Mouse (Mus musculus): ENCODE data around the gene Lrrc3c. TPM values are rescaled to one million over a fixed set of nuclear protein-coding genes. Genes with fewer than 3 reads are reported as not detected.

Lrrc3c gene
- total RNA-seq (2021) = not detected
- long read RNA-seq, experiment 1 = 0 reads
- long read RNA-seq, experiment 2 = 0 reads

DNA sequence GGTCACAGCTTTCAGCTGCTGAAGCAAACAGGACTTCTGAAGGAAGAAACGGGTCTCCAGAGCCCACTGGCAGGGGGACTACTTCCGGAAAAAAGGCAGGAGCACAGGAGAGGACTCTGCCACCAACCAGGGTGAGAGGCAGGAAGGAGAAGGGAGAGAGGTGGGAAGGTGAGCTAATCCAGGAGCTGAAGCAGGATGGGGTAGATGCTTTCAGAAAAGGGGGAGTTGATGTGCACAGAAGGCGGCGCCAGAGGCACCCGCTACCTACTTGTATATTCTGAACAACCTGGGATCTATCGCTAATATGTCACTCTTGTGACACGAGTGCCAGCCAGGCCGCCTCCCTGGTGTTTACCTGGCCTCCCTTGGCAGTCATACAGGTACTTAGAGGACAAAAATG, at the start of gene Lrrc3c:
Gene Lrrc3c, plus strand, starts transcription at position 301 of the 400 bp plus-strand sequence.
- no peak for DNase-seq (ENCODE audit: low spot score in 2 of 2)

DNA sequence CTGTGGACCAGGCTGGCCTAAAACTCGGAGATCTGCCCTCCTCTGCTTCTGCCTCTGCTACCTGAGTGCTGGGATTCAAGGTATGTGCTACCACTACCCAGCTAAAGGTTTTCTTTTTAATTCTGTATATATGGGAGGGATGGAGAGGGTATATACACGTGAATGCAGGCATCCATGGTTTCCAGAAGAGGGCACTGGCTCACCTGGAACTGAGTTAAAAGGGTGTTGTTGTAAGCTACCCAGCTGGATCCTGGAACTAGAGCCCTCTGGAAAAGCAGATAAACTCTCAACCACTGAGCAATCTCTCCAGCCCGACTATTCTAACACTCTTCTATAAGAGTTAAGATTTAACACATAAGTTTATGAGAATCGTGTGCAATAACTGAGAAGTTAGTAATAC, 48.7 kb upstream of the Lrrc3c start:
- no peak for DNase-seq (ENCODE audit: low spot score in 2 of 2)

DNA sequence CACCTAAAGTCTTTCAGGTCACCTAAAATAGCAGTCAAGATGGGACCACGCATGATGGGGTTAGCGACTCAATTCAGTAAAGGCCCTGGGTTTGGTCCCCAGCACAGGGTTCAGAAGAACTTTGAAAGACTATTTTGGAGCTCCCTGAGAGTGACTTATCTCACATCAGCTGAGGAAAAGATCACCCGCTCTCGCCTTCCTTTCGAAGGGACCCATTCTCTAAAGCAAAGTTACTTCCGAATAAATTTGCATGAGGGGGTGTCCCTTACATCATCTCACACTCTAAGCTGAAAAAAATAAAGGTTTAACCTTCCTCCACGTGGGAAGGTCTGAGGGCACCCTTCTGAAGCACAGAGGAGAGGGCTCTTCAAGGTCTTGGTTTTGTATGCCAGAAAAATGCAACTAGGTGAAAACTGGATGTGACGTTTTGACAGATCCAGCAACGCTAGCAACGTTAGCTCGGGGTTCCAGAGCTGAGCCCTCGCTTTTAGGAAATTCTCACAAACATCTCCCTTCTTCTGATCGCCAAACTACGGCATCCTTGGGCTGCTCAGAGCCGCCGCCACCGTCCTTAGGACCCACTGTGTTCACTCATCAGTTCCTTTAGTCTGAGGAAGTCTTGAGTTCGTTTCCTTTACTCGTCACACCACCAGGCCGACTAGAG, 47.6 kb upstream of the Lrrc3c start:
- no peak for DNase-seq (ENCODE audit: low spot score in 2 of 2)

DNA sequence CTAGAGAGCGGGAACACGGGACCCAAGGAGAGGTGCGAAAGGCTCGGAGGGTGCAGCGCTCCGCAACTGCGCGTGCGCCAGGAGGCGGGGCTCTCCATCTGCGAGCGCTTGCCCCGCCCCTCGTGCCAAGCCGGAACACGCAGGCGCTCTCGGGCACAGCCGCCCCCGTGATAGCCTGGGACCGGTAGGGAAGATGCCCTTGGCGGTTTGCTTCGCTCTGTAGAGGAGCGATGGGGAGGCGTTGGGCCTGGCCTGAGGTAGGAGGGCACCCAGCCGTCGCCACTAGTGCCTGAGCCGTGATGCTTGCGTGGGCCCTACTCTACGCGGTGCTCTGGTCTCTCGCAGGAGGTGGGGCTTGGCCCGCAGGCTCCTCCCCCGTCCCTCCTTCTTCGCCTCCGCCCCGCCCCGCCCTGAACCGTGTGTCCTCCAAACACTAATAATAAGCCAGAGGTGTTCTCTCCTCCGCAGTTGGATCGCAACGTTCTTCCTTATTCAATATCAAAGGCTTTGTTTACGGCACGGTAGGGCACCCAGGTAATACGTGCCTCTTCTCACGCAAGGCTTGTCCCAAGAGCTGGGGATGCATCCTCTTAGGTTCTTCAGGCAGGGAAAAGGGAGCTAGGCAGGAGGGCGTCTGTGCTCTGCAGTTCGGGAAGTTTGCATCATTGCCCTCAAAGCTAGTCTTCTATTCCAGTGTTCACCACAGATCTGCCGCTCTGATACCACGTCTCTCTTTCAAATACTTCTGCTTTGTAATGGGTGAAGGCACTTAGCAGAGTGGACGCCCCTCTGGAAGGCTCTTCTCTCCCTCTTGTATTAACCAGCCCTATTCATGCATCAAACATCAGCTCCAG, 46.9 kb upstream of the Lrrc3c start, which contains the start of gene Zpbp2:
Gene Zpbp2, plus strand, starts transcription at position 123 of the 854 bp plus-strand sequence.
- peak; percentile 88 to 92 for DNase-seq (ENCODE audit: low spot score in 2 of 2)

DNA sequence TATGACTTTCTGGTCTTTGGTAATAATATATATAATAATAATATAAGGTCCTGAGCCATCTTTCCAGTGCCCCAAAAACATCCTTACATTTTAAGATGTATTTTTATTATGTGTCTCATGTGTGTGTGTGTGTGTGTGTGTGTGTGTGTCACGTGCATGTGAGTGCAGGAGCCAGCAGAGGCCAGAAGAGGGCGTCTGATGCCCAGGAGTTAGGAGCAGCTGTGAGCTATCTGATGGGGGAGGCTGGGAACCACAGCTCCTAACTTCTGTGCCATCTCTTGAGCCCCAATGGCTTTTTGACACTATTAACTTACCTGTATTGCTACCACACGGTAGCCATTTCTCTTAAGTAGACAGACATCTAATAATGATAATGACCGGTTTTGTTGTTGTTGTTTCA, 44.1 kb upstream of the Lrrc3c start:
- no peak for DNase-seq (ENCODE audit: low spot score in 2 of 2)

DNA sequence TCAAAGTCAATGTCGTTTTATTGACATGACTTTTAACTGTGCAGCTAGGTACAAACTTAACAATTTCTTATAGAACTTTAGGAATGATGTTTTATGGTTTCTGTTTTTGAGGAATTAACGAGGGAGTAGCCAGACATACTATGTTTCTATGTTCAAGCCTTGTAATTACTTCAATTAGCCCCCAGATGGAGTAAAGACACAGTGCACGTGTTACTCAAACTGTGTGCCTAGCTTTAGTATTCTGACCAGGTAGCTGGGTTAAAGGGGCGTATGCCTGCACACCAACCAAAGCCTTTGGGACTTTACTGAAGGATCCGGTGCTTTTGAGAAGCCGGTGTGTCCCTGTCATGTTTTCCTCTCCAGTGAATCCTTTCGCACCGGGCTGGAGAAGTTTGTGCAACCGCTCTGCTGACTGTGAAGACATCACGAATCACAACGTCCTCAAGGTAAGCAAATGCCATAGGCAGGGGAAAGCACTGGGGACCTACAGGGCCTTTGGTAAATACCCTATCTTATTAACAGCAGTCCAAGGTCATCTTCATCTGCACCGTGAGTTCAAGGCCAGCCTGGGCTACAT, 42.9 kb upstream of the Lrrc3c start:
- no peak for DNase-seq (ENCODE audit: low spot score in 2 of 2)

DNA sequence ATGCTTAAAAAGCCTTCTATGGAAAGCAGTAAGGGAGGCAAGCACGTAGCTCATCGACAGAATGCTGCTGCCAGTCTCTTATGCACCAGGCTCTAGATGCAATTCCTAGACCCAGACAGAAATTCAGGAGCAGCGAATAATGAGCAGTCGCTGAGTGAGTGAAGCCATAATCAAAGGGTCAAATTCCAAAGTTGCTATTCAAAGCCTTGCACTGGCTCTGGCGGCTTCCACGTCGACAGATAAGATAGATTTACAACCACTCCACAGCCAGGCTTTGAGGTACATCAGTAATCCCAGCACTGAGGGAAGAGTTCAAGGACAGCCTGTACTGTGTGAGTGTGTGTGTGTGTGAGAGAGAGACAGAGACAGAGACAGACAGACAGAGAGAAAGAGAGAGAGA, 37.1 kb upstream of the Lrrc3c start:
- DNase-seq (ENCODE audit: low spot score in 2 of 2) = no peak

DNA sequence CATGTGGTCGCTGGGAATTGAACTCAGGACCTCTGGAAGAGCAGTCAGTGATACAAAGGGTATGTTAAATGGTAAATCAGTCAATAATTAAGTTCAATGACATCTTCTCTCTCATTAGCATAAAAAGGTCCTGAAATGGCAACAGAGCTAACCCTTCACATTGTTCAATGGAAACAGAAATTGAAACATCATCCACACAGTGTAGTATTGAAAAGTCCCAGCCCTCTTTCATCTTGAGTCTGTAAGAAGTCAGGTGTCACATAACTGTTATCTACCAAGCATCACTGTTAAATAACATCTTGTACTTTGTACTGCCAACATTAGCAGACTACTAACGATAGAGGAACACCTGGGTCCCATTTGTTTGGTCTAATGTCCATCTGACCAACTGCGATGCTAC, 35.1 kb upstream of the Lrrc3c start:
- DNase-seq (ENCODE audit: low spot score in 2 of 2) = no peak

DNA sequence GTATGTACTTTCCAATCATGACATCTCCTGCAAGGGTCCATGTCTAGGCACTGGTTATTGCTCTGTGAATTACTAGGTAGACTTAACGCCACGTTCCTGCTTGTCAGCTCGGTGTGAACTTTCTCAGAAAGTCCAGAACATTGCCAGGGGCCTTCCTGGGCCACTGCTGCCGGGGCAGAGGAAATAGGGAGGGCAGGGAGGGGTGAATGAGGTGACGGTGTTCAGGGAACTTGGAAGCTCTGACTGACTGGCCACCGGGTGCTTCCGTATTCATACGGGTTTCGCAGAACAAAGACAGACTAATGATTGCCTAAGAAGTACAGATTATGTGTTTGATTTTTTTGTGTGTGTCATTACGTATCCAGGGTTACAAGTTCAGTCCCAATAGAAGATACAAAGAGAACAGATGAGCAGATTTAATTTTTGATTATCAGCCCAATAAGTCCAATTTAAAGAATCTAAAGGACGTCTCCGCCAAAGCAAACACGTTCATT, 34.1 kb upstream of the Lrrc3c start:
- no peak for DNase-seq (ENCODE audit: low spot score in 2 of 2)

DNA sequence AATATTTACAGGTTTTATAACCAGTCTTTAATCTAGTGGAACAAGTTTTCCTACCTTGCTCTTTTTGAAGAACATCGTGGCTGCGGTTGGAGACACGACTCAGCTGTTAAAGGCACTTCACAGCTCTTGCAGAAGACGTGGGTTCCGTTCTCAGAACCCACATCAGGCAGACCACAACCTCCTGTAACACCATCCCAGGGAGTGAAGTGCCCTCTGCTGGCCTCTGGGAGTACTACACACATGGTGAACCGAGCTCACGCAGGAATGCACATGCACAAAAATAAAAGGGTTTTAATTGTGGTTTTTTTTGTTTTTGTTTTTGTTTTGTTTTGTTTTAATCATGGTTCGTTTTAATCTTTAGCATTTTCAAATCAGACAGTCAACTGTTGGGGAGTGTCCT, 29.8 kb upstream of the Lrrc3c start:
- DNase-seq (ENCODE audit: low spot score in 2 of 2) = no peak

DNA sequence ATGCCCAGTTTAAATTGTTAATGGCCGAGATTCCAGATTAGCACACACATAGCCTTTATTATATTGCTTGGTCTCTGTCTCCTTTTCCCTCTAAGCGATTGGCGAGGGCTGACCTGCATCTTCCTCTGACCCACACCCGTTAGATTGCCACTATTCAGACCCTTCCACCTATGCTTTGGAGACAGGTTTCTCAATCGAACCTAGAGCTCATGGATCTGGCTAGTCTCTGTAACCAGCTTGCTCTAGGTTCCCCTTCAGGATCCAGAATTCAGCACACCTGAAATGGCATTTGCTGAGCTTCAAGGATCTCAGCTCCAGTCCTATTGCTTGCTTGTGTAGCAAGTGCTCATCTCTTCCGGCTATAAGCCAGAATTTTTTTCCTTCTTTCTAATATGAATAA, 28.6 kb upstream of the Lrrc3c start:
- no peak for DNase-seq (ENCODE audit: low spot score in 2 of 2)

DNA sequence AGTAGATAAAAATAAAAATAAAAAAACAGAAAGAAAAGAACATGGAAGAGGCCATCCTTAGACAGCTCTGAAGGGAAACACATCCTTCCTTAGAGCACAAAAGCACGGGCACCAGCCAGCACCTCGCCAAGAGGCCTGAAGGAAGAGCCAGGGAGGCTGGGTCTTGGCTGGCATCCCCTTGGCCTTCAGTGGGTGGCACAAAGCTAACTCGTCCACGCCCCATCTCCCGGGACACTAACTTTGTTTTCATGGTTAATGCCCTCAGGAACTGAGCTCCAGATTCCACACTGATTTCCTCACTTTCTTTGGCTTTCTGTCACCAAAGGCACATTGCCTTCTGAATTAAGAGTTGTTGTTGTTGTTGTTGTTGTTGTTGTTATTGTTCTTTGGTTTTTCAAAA, 20.3 kb upstream of the Lrrc3c start:
- DNase-seq (ENCODE audit: low spot score in 2 of 2) = no peak

DNA sequence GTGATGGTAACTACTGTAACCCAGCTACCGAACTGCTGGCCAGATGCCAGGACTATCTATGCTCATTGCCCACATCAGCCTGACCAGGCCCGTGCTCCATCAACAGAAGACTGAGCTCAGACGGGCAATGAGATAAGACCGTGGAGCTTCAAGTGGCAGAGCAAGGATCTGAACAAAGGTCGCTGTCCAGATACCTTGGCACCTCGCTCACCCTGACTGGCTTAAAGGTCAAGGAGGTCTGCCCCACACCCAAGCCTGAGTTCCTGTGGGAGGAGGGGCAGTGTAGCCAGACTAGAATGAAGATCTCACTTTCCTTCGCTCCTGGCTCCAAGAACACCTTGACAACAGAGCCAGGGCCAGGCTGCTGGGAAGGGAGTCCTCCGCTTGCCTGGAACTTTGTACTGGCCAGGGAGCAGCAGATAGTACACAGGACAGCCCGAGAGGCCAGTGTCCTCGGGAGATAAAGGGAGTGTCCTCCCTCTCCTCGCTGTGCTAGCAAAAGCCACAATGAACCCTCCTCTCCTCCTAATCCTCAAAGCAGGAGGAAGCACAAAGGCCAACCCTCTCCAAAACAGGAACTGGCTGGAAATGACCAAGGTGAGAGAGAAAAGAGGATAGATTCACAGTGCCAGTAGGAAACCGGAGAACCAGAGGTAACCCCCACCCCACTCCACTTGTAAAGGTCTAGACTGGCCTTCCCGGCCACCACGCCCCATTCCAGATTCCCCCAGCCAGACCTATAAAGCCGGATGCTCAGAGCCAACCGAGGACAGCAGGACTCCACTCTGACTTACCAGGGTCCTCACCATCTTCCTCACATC, 17.6 kb upstream of the Lrrc3c start:
- DNase-seq (ENCODE audit: low spot score in 2 of 2) = no peak

DNA sequence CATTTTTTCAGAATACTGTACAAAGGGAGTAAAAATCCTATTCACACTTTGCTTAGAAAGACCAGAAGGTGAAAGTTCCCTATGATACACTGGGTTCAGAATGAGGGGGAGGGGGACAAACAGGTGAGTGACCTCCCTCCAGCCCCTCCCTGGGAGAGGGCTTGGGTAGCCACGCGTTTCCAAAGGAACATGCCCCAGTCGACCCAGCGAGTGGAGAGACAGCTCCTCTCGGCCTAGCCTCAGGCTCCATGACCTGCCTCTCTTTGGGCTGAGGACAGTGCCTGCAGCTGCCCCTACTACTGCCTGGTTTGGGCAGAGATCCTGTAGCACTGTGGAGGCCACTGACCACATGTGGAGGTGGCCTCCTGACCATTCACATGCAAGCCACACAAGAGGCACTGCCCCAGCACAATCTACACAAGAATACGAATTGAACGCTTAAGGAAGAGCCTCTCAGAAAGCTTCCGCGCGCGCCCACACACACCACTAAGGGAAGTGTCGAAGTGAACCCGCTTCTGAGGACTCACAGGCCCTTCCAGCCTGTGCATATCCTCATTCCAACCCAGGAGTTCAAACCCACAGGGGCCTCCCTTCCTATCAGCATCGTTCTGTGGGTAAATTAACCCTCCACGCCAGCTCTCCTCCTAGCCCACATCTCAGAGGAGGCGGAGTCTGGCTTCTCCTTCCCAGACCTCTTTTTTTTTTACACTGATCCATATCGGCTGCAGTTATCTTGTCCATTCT, 16.6 kb upstream of the Lrrc3c start:
- no peak for DNase-seq (ENCODE audit: low spot score in 2 of 2)

DNA sequence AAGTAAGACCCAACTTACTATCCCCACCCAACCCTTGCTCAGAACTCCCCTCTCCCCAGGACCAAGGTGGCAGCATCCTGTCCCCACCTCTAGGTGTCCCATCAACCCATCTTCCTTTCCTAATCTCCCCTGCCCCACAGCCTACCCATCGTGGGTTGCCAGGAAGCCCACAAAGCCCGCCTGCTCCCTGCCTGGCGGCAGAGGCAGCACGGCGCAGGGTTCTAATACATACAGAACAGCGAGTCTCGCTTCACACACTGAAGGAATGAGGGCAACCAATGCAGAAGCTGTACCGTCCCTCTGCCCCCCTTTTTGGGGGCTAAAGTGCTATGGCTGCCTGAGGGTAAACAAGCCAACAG, 16.1 kb upstream of the Lrrc3c start:
- no peak for DNase-seq (ENCODE audit: low spot score in 2 of 2)

DNA sequence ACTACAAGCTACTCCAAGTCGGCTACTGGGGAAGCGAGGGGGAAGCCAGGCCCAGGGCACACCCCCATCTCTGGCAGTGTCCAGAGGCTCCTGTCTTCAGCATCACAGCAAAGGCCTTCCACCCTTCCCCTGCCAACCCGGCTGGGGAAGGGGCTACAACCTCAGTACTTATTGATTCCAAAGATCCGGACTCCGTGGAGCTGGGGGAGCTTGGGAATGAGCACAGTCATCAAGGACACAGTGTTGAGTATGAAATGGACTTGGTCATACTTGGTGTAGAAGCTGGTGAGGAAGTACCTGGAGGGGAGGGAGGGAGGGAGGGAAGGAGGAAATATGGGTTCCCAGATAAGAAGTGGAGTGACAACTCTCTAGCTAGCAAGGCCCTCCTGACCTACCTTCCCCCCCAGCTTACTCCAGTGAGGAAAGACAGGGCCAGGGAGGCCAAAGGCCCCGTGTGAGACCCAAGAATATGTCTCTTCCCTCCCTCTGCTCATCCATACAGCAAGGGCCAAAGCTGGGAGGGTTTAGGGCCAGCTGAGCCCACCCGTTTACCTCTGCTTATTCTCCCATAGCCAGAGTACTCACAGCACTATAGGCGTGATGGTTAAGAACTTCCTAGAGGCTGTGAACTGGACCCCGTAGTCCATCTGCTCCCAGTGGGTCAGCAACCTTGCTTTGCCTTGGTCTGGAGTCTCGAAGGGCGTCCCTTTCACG, 15.4 kb upstream of the Lrrc3c start:
- no peak for DNase-seq (ENCODE audit: low spot score in 2 of 2)

DNA sequence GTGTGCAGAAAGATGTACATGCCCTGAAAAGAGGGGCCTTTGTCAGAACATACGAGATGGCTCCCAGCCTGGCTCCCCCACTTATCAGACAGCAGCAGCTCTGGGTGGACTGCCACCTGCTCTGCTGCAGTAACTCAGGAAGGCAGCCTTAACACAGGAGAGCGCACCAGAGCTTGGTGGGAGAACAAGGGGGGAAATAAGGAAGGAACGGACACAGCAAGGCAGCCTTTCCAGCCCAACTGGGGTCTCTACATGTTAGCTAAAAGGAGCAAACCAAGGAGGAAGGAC, 14.9 kb upstream of the Lrrc3c start:
- no peak for DNase-seq (ENCODE audit: low spot score in 2 of 2)

DNA sequence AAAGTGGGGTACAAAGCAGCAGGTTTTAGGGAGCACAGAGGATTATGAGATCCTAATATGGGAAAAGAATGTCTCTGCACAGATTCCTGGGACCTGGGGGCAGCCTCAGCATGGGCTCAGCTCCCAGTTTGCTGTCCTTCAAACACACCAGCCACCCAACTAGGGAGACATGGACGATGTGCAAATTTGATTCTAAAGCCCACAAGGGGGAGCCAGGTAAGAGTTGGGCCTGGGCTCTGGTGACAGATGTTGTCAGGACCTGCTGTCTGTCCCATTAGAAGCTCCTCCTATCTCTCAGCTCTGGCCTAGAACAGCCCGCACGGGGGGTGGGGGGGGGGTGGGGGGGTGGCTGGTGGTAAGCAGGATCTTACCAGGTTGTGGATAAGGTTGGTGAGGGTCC, 14.5 kb upstream of the Lrrc3c start:
- no peak for DNase-seq (ENCODE audit: low spot score in 2 of 2)

DNA sequence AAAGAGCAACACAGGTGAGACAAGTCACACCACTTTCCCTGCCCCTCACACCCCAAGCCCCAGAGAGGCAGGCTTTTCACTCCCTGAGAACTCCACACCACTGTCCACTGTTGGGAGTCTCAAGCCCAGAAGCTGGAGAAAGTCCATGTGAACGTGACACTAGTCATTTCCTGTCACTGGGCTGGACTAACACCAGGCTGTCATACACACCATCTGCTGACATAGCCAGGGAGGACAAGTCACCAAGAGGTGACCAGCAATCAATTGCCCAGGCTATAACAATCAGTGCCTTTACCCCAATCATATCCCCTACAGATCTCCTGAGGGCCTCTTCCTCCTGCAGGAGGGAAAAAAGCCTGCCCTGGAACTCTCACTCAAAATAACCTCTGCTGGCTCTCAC, 13.9 kb upstream of the Lrrc3c start:
- no peak for DNase-seq (ENCODE audit: low spot score in 2 of 2)

DNA sequence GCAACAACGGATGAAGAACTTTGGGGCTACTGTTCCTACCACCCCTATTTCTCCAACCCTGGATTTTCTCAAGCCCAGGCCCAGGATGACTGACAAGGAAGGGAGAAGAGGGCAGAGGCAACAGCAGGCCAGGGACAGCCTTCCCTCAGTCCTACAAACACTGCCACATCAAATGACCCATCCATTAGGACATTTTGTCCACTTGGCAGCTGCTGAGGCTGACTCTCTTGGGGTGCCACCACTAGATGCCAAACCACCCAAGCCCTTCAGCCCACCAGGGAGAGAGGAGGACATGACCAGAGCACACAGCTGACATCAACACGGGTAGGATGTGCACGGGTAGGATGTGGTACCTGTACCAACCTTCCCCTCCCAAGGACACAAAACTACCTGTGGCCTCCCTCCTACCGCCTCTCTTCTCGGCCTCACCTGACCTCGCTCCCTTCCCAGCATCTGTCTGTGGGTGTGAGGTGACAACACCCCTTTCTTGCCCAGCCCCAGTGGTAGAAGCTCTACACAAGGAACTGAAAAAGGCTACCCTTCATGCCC, 13.4 kb upstream of the Lrrc3c start:
- DNase-seq (ENCODE audit: low spot score in 2 of 2) = no peak
